Mouse (Mus musculus): ENCODE results near the gene Fhod1.
A peak's percentile ranks its signal among the peaks of the same experiment; 100 is the strongest.

DNA sequence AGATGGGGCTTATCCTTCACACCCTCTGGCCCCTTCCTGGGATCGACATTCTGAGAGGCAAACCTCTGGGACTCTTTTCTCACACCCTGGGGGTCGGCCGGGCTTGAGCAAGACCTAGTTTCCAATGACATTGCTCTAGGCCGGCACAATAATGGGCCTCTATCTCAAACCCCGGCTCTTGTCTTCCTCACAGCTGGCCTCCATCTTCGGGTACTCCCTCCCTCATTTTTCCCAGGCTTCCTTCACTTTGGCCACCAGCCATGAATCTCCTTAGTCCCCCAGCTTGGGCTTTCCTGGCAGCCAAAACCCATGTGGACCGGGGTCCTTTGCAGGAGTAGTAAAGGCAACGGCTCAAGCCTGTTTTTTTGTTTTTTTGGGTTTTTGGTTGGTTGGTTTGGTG, 6.4 kb downstream of the Fhod1 start:
- TF ChIP-seq CTCF (IDR thresholded peaks at IDR 0.05) = no peak
- peak; percentile 90 for TF ChIP-seq EP300 (IDR thresholded peaks at IDR 0.05)
